Mouse (Mus musculus): Measurements from ENCODE around the gene Draxin. TPM values are rescaled to one million over a fixed set of nuclear protein-coding genes. Genes with fewer than 3 reads are reported as not detected.
A peak's percentile ranks its signal among the peaks of the same experiment; 100 is the strongest.

The Draxin gene
- total and polyA plus RNA-seq, 2 experiments from 2014 or later, result 5.0 to 29.5 TPM

- H3K9ac ChIP-seq (replicated peaks; ENCODE audit: low read length, poor library complexity, severe bottlenecking), result peak overlapping the region; percentile 67; the same call in 1 of the 2 replicates
- no peak for DNase-seq (ENCODE audit: low spot score)
- TF ChIP-seq CTCF (IDR thresholded peaks at IDR 0.05), result no peak
- H3K4me2 ChIP-seq (ENCODE audit: low read depth, low read length, poor library complexity, severe bottlenecking), result peak overlapping the region; percentile 89
- no peaks in the 10 kb centered on the region for H3K9me3 ChIP-seq (ENCODE audit: low read length)
- H3K4me1 ChIP-seq (ENCODE audit: insufficient read depth, low read length), result no peaks in the 10 kb centered on the region
- ATAC-seq (ENCODE audit: low FRiP score), result peak; percentile 19; the same call in 1 of the 2 replicates
- peak overlapping the region; percentile 85 for H3K27ac ChIP-seq (ENCODE audit: low read depth, low read length)
- H3K36me3 ChIP-seq (ENCODE audit: insufficient read depth, low read length), result peaks cover 5% of the 10 kb centered on the region
- peak overlapping the region; percentile 56 for H3K4me3 ChIP-seq (ENCODE audit: low read depth, low read length)
- WGBS, result under 1% methylated on average over 12 of the region's 12 CpGs
- H3K27me3 ChIP-seq (ENCODE audit: insufficient read depth, low read length), result no peaks in the 10 kb centered on the region
Measured at GRCm38 (mm10) chr4:148139767-148140097, 9.2 kb upstream of the Draxin start.

- Histone ChIP-seq H3K36me3 (ENCODE audit: insufficient read depth, low read length) (no peaks in the 10 kb centered on the region), H3K4me1 (ENCODE audit: insufficient read depth, low read length) (no peaks in the 10 kb centered on the region), H3K9ac (replicated peaks; ENCODE audit: low read length, poor library complexity, severe bottlenecking) (no peak overlapping the region), H3K27ac (ENCODE audit: low read depth, low read length) (no peak overlapping the region), H3K4me3 (ENCODE audit: low read depth, low read length) (no peak overlapping the region), H3K9me3 (ENCODE audit: low read length) (no peaks in the 10 kb centered on the region), H3K4me2 (ENCODE audit: low read depth, low read length, poor library complexity, severe bottlenecking) (no peak overlapping the region), H3K27me3 (ENCODE audit: insufficient read depth, low read length) (no peaks in the 10 kb centered on the region)
- WGBS, result 57% methylated on average over 8 of the region's 8 CpGs
- ATAC-seq (ENCODE audit: low FRiP score) (no peak), DNase-seq (ENCODE audit: low spot score) (peak; percentile 27)
- TF ChIP-seq CTCF (IDR thresholded peaks at IDR 0.05), result no peak
Measured at GRCm38 (mm10) chr4:148137503-148137902, 7.0 kb upstream of the Draxin start.

- Histone ChIP-seq H3K4me3 (ENCODE audit: low read depth, low read length) (no peak overlapping the region), H3K9me3 (ENCODE audit: low read length) (no peaks in the 10 kb centered on the region), H3K27me3 (ENCODE audit: insufficient read depth, low read length) (no peaks in the 10 kb centered on the region), H3K4me2 (ENCODE audit: low read depth, low read length, poor library complexity, severe bottlenecking) (no peak overlapping the region), H3K27ac (ENCODE audit: low read depth, low read length) (no peak overlapping the region), H3K4me1 (ENCODE audit: insufficient read depth, low read length) (peaks cover 5% of the 10 kb centered on the region), H3K36me3 (ENCODE audit: insufficient read depth, low read length) (no peaks in the 10 kb centered on the region), H3K9ac (replicated peaks; ENCODE audit: low read length, poor library complexity, severe bottlenecking) (no peak overlapping the region)
- 78% methylated on average over 8 of the region's 8 CpGs for WGBS
- no peak for ATAC-seq (ENCODE audit: low FRiP score)
- DNase-seq (ENCODE audit: low spot score), result no peak
- TF ChIP-seq CTCF (IDR thresholded peaks at IDR 0.05), result no peak
Measured at GRCm38 (mm10) chr4:148134988-148135387, 4.5 kb upstream of the Draxin start.

- WGBS, result under 1% methylated on average over 20 of the region's 21 CpGs
- Histone ChIP-seq H3K4me2 (ENCODE audit: low read depth, low read length, poor library complexity, severe bottlenecking) (peak overlapping the region; percentile 91), H3K4me1 (ENCODE audit: insufficient read depth, low read length) (peaks cover 5% of the 10 kb centered on the region), H3K27ac (ENCODE audit: low read depth, low read length) (peak overlapping the region; percentile 94), H3K9ac (replicated peaks; ENCODE audit: low read length, poor library complexity, severe bottlenecking) (peak overlapping the region; percentile 92), H3K27me3 (ENCODE audit: insufficient read depth, low read length) (no peaks in the 10 kb centered on the region), H3K36me3 (ENCODE audit: insufficient read depth, low read length) (no peaks in the 10 kb centered on the region), H3K9me3 (ENCODE audit: low read length) (no peaks in the 10 kb centered on the region), H3K4me3 (ENCODE audit: low read depth, low read length) (peak overlapping the region; percentile 73)
- TF ChIP-seq CTCF (IDR thresholded peaks at IDR 0.05), result no peak
- peak; percentile 39 for ATAC-seq (ENCODE audit: low FRiP score)
- peak; percentile 54 for DNase-seq (ENCODE audit: low spot score)
Measured at GRCm38 (mm10) chr4:148131497-148132081, 1.1 kb upstream of the Draxin start.

GRCm38 (mm10) chr4:148130133-148130532 lies 365 bp downstream of the Draxin start, which contains the start of gene Mad2l2:
Gene Mad2l2 (plus strand): TSS chr4:148130384.
- Histone ChIP-seq H3K4me1 (ENCODE audit: insufficient read depth, low read length) (peaks cover 5% of the 10 kb centered on the region), H3K36me3 (ENCODE audit: insufficient read depth, low read length) (no peaks in the 10 kb centered on the region), H3K4me2 (ENCODE audit: low read depth, low read length, poor library complexity, severe bottlenecking) (peak within 1 kb of the TSS; percentile 91), H3K27ac (ENCODE audit: low read depth, low read length) (peak within 1 kb of the TSS; percentile 94), H3K4me3 (ENCODE audit: low read depth, low read length) (peak within 1 kb of the TSS; percentile 73), H3K27me3 (ENCODE audit: insufficient read depth, low read length) (no peaks in the 10 kb centered on the region), H3K9ac (replicated peaks; ENCODE audit: low read length, poor library complexity, severe bottlenecking) (peak within 1 kb of the TSS; percentile 92), H3K9me3 (ENCODE audit: low read length) (no peaks in the 10 kb centered on the region)
- DNase-seq (ENCODE audit: low spot score) (peak; percentile 23), ATAC-seq (ENCODE audit: low FRiP score) (peak; percentile 19; the same call in 1 of the 2 replicates)
- TF ChIP-seq CTCF (IDR thresholded peaks at IDR 0.05), result no peak
- WGBS, result under 1% methylated on average over 17 of the region's 18 CpGs

- TF ChIP-seq CTCF (IDR thresholded peaks at IDR 0.05), result no peak
- WGBS, result 63% methylated on average over 2 of the region's 2 CpGs
- H3K4me1 ChIP-seq (ENCODE audit: insufficient read depth, low read length), result peaks cover 5% of the 10 kb centered on the region
- H3K36me3 ChIP-seq (ENCODE audit: insufficient read depth, low read length), result no peaks in the 10 kb centered on the region
- ATAC-seq (ENCODE audit: low FRiP score), result no peak
- no peaks in the 10 kb centered on the region for H3K27me3 ChIP-seq (ENCODE audit: insufficient read depth, low read length)
- H3K4me3 ChIP-seq (ENCODE audit: low read depth, low read length), result peak overlapping the region; percentile 73; the same call in 1 of the 2 replicates
- H3K4me2 ChIP-seq (ENCODE audit: low read depth, low read length, poor library complexity, severe bottlenecking), result peak overlapping the region; percentile 91
- H3K9me3 ChIP-seq (ENCODE audit: low read length), result no peaks in the 10 kb centered on the region
- H3K27ac ChIP-seq (ENCODE audit: low read depth, low read length), result peak overlapping the region; percentile 3; the same call in 1 of the 2 replicates
- no peak for DNase-seq (ENCODE audit: low spot score)
- H3K9ac ChIP-seq (replicated peaks; ENCODE audit: low read length, poor library complexity, severe bottlenecking), result no peak overlapping the region
Measured at GRCm38 (mm10) chr4:148128672-148129071, 1.8 kb downstream of the Draxin start.

Data from midbrain, postnatal 0 days (tissue).